20 mouse cellular contexts compared by ENCODE assay signal in genomic region chr14:74905990-74906389, GRCm38 (mm10). TPM values are rescaled to one million over a fixed set of nuclear protein-coding genes. Genes with fewer than 3 reads are reported as not detected.
DNase-seq lines count a peak whose midpoint lies in the region; ATAC-seq and TF ChIP-seq lines count a peak whose summit lies in the region.
"Had no signal": no experiment of that assay in that cellular context is flagged by ENCODE, and none has a peak within 500 bp of the region (broad histone marks: within the 10 kb centered on the region; RNA-seq: fewer than 3 reads in every experiment).

No protein-coding gene starts in this region.

- H3K36me3 ChIP-seq in liver, adult 2 months (ENCODE audit: control insufficient read depth, insufficient read depth, low read length) = no peaks in the 10 kb centered on the region
- H3K36me3 ChIP-seq in liver, postnatal 0 days (replicated peaks; ENCODE audit: insufficient read depth, low read length) = no peaks in the 10 kb centered on the region
- H3K36me3 ChIP-seq: hindbrain, embryonic 12.5 days; liver, embryonic 12.5 days; lung, embryonic 15.5 days; neural tube, embryonic 13.5 days had no signal

- no peak overlapping the region for H3K9ac ChIP-seq in liver, adult 2 months (ENCODE audit: low read depth, low read length)
- H3K9ac ChIP-seq in liver, postnatal 0 days (replicated peaks) = no peak overlapping the region
- H3K9ac ChIP-seq: forebrain, embryonic 13.5 days; hindbrain, embryonic 12.5 days; liver, embryonic 12.5 days; lung, embryonic 15.5 days; neural tube, embryonic 13.5 days had no signal

- peak; percentile 32 for DNase-seq in liver, adult 2 months (ENCODE audit: extremely low read depth, low read depth, low spot score)
- no peak for DNase-seq in liver, postnatal 0 days
- peak; percentile 80 for DNase-seq in A20 (ENCODE audit: low read depth, low spot score)
- no peak for DNase-seq in neural tube, embryonic 10.5 days (ENCODE audit: extremely low spot score, low spot score)
- DNase-seq: adrenal gland, postnatal 25 days; cerebellum, adult 18-20 months; gastrocnemius, postnatal 14 days; kidney, adult 18-20 months; right cerebral cortex, adult 18-20 months had no signal

- WGBS in liver, adult 2 months = 68% methylated on average over 3 of the region's 3 CpGs
- WGBS in liver, postnatal 0 days (ENCODE audit: insufficient replicate concordance) = 44% methylated on average over 3 of the region's 3 CpGs

- H3K4me1 ChIP-seq in liver, adult 2 months (ENCODE audit: control insufficient read depth, insufficient read depth, low read length) = peaks cover 8% of the 10 kb centered on the region
- H3K4me1 ChIP-seq in liver, postnatal 0 days (ENCODE audit: insufficient read depth) = peaks cover 20% of the 10 kb centered on the region
- H3K4me1 ChIP-seq in bone marrow macrophage, adult 2 months (ENCODE audit: control insufficient read depth, insufficient read depth, low read length) = peaks cover 62% of the 10 kb centered on the region
- H3K4me1 ChIP-seq: hindbrain, embryonic 12.5 days had no signal

- no peak overlapping the region for H3K4me3 ChIP-seq in liver, adult 2 months (ENCODE audit: insufficient read depth, low read depth, low read length)
- H3K4me3 ChIP-seq in liver, postnatal 0 days (ENCODE audit: low read depth, low read length) = no peak overlapping the region
- no peak overlapping the region for H3K4me3 ChIP-seq in bone marrow macrophage, adult 2 months (ENCODE audit: insufficient read depth, low read length)
- H3K4me3 ChIP-seq: erythroblast, embryonic 14.5 days; forebrain, embryonic 13.5 days; hindbrain, embryonic 12.5 days; liver, embryonic 12.5 days; lung, embryonic 15.5 days; neural tube, embryonic 13.5 days had no signal

- no peaks in the 10 kb centered on the region for H3K9me3 ChIP-seq in liver, postnatal 0 days (ENCODE audit: low read length)
- H3K9me3 ChIP-seq: forebrain, embryonic 13.5 days; hindbrain, embryonic 12.5 days; liver, embryonic 12.5 days; lung, embryonic 15.5 days; neural tube, embryonic 13.5 days had no signal

- no peaks in the 10 kb centered on the region for H3K27me3 ChIP-seq in liver, adult 2 months (ENCODE audit: control insufficient read depth, insufficient read depth, low read length)
- H3K27me3 ChIP-seq in liver, postnatal 0 days (ENCODE audit: insufficient read depth, low read length) = no peaks in the 10 kb centered on the region
- H3K27me3 ChIP-seq: forebrain, embryonic 13.5 days; hindbrain, embryonic 12.5 days; liver, embryonic 12.5 days; lung, embryonic 15.5 days; neural tube, embryonic 13.5 days had no signal

- H3K27ac ChIP-seq in liver, adult 2 months (replicated peaks; ENCODE audit: insufficient read depth, low read depth, low read length) = no peak overlapping the region
- H3K27ac ChIP-seq in liver, postnatal 0 days (ENCODE audit: low read depth) = no peak overlapping the region
- H3K27ac ChIP-seq in bone marrow macrophage, adult 2 months (ENCODE audit: insufficient read depth, low read depth, low read length) = peak overlapping the region; percentile 76
- H3K27ac ChIP-seq: forebrain, embryonic 13.5 days; hindbrain, embryonic 12.5 days; kidney, postnatal 0 days; liver, embryonic 12.5 days; neural tube, embryonic 13.5 days had no signal

- no peak for ATAC-seq in liver, postnatal 0 days
- ATAC-seq in megakaryocyte progenitor cell, adult 5-6 weeks (replicated peaks; ENCODE audit: poor library complexity) = peak; percentile 70
- no peak for ATAC-seq in erythroblast, adult 5-6 weeks (replicated peaks; ENCODE audit: low FRiP score, poor library complexity, severe bottlenecking)
- ATAC-seq: forebrain, embryonic 13.5 days; liver, embryonic 12.5 days had no signal

- no peak for TF ChIP-seq POLR2A in liver, adult 2 months (IDR thresholded peaks at IDR 0.05; ENCODE audit: extremely low read depth, insufficient read depth, low read length)
- TF ChIP-seq POLR2A in bone marrow macrophage, adult 2 months (IDR thresholded peaks at IDR 0.05; ENCODE audit: borderline replicate concordance, low read depth, low read length) = no peak

- no peak overlapping the region for H3K4me2 ChIP-seq in liver, postnatal 0 days (ENCODE audit: low read depth, low read length)
- H3K4me2 ChIP-seq: forebrain, embryonic 13.5 days; hindbrain, embryonic 12.5 days; liver, embryonic 12.5 days; lung, embryonic 15.5 days; midbrain, embryonic 11.5 days; neural tube, embryonic 13.5 days had no signal

- no peak for TF ChIP-seq EP300 in liver, postnatal 0 days (IDR thresholded peaks at IDR 0.05; ENCODE audit: low read depth)

- peaks cover 33% of the 10 kb centered on the region; the same call in 1 of the 2 replicates for H3K79me2 ChIP-seq in liver, adult 2 months (ENCODE audit: control insufficient read depth, insufficient read depth, low read length)

- TF ChIP-seq CTCF in liver, adult 2 months (IDR thresholded peaks at IDR 0.05; ENCODE audit: low read depth, low read length) = no peak
- TF ChIP-seq CTCF in liver, postnatal 0 days (IDR thresholded peaks at IDR 0.05; ENCODE audit: low read depth) = no peak
- no peak for TF ChIP-seq CTCF in bone marrow macrophage, adult 2 months (IDR thresholded peaks at IDR 0.05; ENCODE audit: low read depth, low read length)

RNA-seq across cellular contexts. Expression of gene Lrch1, which starts 41.7 kb away (rescaled TPM):
- total RNA-seq in liver, adult 2 months (2014; rRNA removed) = 6.1 and 6.5 TPM in 2 replicates
- 1.9 and 2.7 TPM in 2 replicates for polyA plus RNA-seq in liver, adult 2 months (2012; rRNA removed)
- 2.8 and 3.6 TPM in 2 replicates for polyA plus RNA-seq in liver, postnatal 0 days (2015; fragmentation: Nextera tagmentation; extraction: Ambion mirVana)
- polyA plus RNA-seq in bone marrow macrophage, adult 2 months (2012; ENCODE audit: insufficient read depth, insufficient read length, missing spikeins) = 21.3 and 21.8 TPM in 2 replicates
- total RNA-seq in megakaryocyte progenitor cell, adult 5-6 weeks (2015) = 12.1 and 14.3 TPM in 2 replicates
- total RNA-seq in megakaryocyte progenitor cell, adult 5-6 weeks (2017) = 9.3 and 11.3 TPM in 2 replicates
- 6.1 and 6.3 TPM in 2 replicates for total RNA-seq in erythroblast, adult 5-6 weeks (2015; ENCODE audit: low replicate concordance)
- total RNA-seq in erythroblast, adult 5-6 weeks (2017; ENCODE audit: low replicate concordance) = 4.4 and 11.2 TPM in 2 replicates

Comparison
In these comparisons a context has a peak if more than half of its experiments do, and no peak if none do; other contexts are left out.
1. DNase-seq: peak in liver, adult 2 months (single experiment) and A20 (single experiment); none in liver, postnatal 0 days (single experiment) and neural tube, embryonic 10.5 days (single experiment).